Mouse (Mus musculus): ENCODE results near the gene 4921511C20Rik. TPM values are rescaled to one million over a fixed set of nuclear protein-coding genes. Genes with fewer than 3 reads are reported as not detected.

The 4921511C20Rik gene
- total RNA-seq (2021) = not detected

DNA sequence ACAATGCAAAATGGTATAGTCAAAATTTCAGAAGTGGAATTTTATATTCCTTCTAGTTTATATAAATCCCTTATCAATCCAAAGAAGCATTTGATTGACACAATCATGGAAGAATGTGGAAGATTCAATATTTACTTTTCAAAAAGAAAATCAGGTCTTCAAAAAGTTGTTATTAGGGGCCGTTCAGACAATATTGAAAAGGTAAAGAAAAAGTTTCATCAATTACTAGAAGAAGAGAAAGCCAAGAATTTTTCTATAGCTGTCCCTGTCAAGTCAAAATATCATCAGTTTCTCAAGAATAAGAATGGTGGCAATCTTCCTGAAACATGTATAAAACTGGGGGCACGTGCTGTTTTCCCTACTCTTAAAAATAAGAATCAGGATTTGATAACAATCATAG, at the start of gene 4921511C20Rik:
4921511C20Rik (plus strand) TSS at position 301 of the 400 bp plus-strand sequence.
- intact Hi-C loops (cut with DNase I) = no loop called here
- no peak for DNase-seq (ENCODE audit: low spot score in 2 of 2)
